Mouse (Mus musculus) right cerebral cortex, postnatal 36 days (tissue): ENCODE data around the gene Arhgap6.

Experiments
- DNase-seq, 2 experiments: peaks; one replicate each; pipeline ENCODE4 v3.0.0; 2022; ENCODE audit warnings: low spot score in 2 of 2, mixed read lengths in 1 of 2

Arhgap6 gene

GRCm38 (mm10) chrX:168794974-168795858, at the start of gene Arhgap6:
Gene Arhgap6 (plus strand): TSS chrX:168795099.
- no peak for DNase-seq

- no peak for DNase-seq
These were observed 47.9 kb upstream of the Arhgap6 start for GRCm38 (mm10) chrX:168747011-168747410.

- no peak for DNase-seq
These were observed 1.3 kb downstream of the Arhgap6 start for GRCm38 (mm10) chrX:168795859-168796848.

GRCm38 (mm10) chrX:168804677-168805076, 9.8 kb downstream of the Arhgap6 start:
- DNase-seq, result no peak

GRCm38 (mm10) chrX:168810513-168811265, 15.8 kb downstream of the Arhgap6 start:
- DNase-seq, result no peak

GRCm38 (mm10) chrX:168818858-168819257, 24.0 kb downstream of the Arhgap6 start:
- DNase-seq, result no peak

GRCm38 (mm10) chrX:168824166-168824565, 29.3 kb downstream of the Arhgap6 start:
- no peak for DNase-seq

- no peak for DNase-seq
These were observed 37.4 kb downstream of the Arhgap6 start for GRCm38 (mm10) chrX:168832343-168832742.

GRCm38 (mm10) chrX:168848062-168848461, 53.2 kb downstream of the Arhgap6 start:
- DNase-seq, result no peak

GRCm38 (mm10) chrX:168874688-168875087, 79.8 kb downstream of the Arhgap6 start:
- no peak for DNase-seq

GRCm38 (mm10) chrX:168903557-168903956, 108.7 kb downstream of the Arhgap6 start:
- no peak for DNase-seq

GRCm38 (mm10) chrX:168904086-168904485, 109.2 kb downstream of the Arhgap6 start:
- DNase-seq, result no peak

GRCm38 (mm10) chrX:168907586-168907985, 112.7 kb downstream of the Arhgap6 start:
- DNase-seq, result no peak

GRCm38 (mm10) chrX:168913519-168913918, 118.6 kb downstream of the Arhgap6 start:
- no peak for DNase-seq

- DNase-seq, result no peak
These were observed 126.0 kb downstream of the Arhgap6 start for GRCm38 (mm10) chrX:168920942-168921341.

- no peak for DNase-seq
These were observed 137.5 kb downstream of the Arhgap6 start for GRCm38 (mm10) chrX:168932420-168932819.

- DNase-seq, result peak; percentile 1 to 2
These were observed 140.5 kb downstream of the Arhgap6 start for GRCm38 (mm10) chrX:168935447-168935846.

GRCm38 (mm10) chrX:168937941-168938340, 143.0 kb downstream of the Arhgap6 start:
- no peak for DNase-seq

- DNase-seq, result no peak
These were observed 146.8 kb downstream of the Arhgap6 start for GRCm38 (mm10) chrX:168941684-168942083.

- no peak for DNase-seq
These were observed 148.3 kb downstream of the Arhgap6 start for GRCm38 (mm10) chrX:168943217-168943616.

GRCm38 (mm10) chrX:168975444-168975843, 180.5 kb downstream of the Arhgap6 start:
- DNase-seq, result peak in 1 of 2 experiments; percentile 4
